Mouse (Mus musculus): ENCODE data around the gene Mtg1. TPM values are rescaled to one million over a fixed set of nuclear protein-coding genes. Genes with fewer than 3 reads are reported as not detected.

Mtg1 gene
- polyA plus RNA-seq, 1 experiment from 2014 or later, result 28.9 TPM

GRCm38 (mm10) chr7:140170863-140171262 lies 33.5 kb downstream of the Mtg1 start:
- Histone ChIP-seq H3K4me1 (no peaks in the 10 kb centered on the region), H3K4me3 (replicated peaks) (no peak overlapping the region), H3K27ac (no peak overlapping the region), H3K9ac (no peak overlapping the region), H3K4me2 (no peak overlapping the region), H3K27me3 (no peaks in the 10 kb centered on the region), H3K9me3 (no peaks in the 10 kb centered on the region), H3K36me3 (replicated peaks) (no peaks in the 10 kb centered on the region)
- ATAC-seq (ENCODE audit: low FRiP score), result no peak
- WGBS, result 94% methylated on average over 3 of the region's 3 CpGs

GRCm38 (mm10) chr7:140172936-140173335 lies 35.6 kb downstream of the Mtg1 start, which contains the start of gene Olfr523:
Olfr523 (plus strand) TSS chr7:140173217.
- Histone ChIP-seq H3K36me3 (replicated peaks) (no peaks in the 10 kb centered on the region), H3K9me3 (no peaks in the 10 kb centered on the region), H3K4me2 (no peak within 1 kb of the TSS), H3K4me3 (replicated peaks) (no peak within 1 kb of the TSS), H3K9ac (no peak within 1 kb of the TSS), H3K27ac (no peak within 1 kb of the TSS), H3K27me3 (no peaks in the 10 kb centered on the region), H3K4me1 (no peaks in the 10 kb centered on the region)
- no peak for ATAC-seq (ENCODE audit: low FRiP score)
- 58% methylated on average over 1 of the region's 1 CpGs for WGBS

GRCm38 (mm10) chr7:140179176-140179575 lies 41.8 kb downstream of the Mtg1 start:
- 88% methylated on average over 2 of the region's 2 CpGs for WGBS
- H3K4me3 ChIP-seq (replicated peaks), result no peak overlapping the region
- no peaks in the 10 kb centered on the region for H3K27me3 ChIP-seq
- H3K4me1 ChIP-seq, result no peaks in the 10 kb centered on the region
- ATAC-seq (ENCODE audit: low FRiP score), result no peak
- H3K4me2 ChIP-seq, result no peak overlapping the region
- no peaks in the 10 kb centered on the region for H3K9me3 ChIP-seq
- H3K9ac ChIP-seq, result no peak overlapping the region
- H3K36me3 ChIP-seq (replicated peaks), result no peaks in the 10 kb centered on the region
- no peak overlapping the region for H3K27ac ChIP-seq

GRCm38 (mm10) chr7:140180692-140181091 lies 43.3 kb downstream of the Mtg1 start:
- Histone ChIP-seq H3K27me3 (no peaks in the 10 kb centered on the region), H3K9me3 (no peaks in the 10 kb centered on the region), H3K9ac (no peak overlapping the region), H3K4me2 (no peak overlapping the region), H3K36me3 (replicated peaks) (no peaks in the 10 kb centered on the region), H3K4me1 (no peaks in the 10 kb centered on the region), H3K4me3 (replicated peaks) (no peak overlapping the region), H3K27ac (no peak overlapping the region)
- ATAC-seq (ENCODE audit: low FRiP score), result no peak
- WGBS, result 89% methylated on average over 2 of the region's 2 CpGs

- no peak overlapping the region for H3K9ac ChIP-seq
- H3K27me3 ChIP-seq, result no peaks in the 10 kb centered on the region
- no peak overlapping the region for H3K4me2 ChIP-seq
- no peaks in the 10 kb centered on the region for H3K36me3 ChIP-seq (replicated peaks)
- no peak overlapping the region for H3K4me3 ChIP-seq (replicated peaks)
- H3K9me3 ChIP-seq, result no peaks in the 10 kb centered on the region
- 85% methylated on average over 4 of the region's 4 CpGs for WGBS
- no peak overlapping the region for H3K27ac ChIP-seq
- H3K4me1 ChIP-seq, result no peaks in the 10 kb centered on the region
- ATAC-seq (ENCODE audit: low FRiP score), result no peak
These were observed 46.8 kb downstream of the Mtg1 start for GRCm38 (mm10) chr7:140184206-140184605.

- no peak overlapping the region for H3K27ac ChIP-seq
- no peaks in the 10 kb centered on the region for H3K4me1 ChIP-seq
- H3K9ac ChIP-seq, result no peak overlapping the region
- WGBS, result 58% methylated on average over 18 of the region's 18 CpGs
- no peaks in the 10 kb centered on the region for H3K36me3 ChIP-seq (replicated peaks)
- H3K4me2 ChIP-seq, result no peak overlapping the region
- H3K9me3 ChIP-seq, result no peaks in the 10 kb centered on the region
- ATAC-seq (ENCODE audit: low FRiP score), result no peak
- no peak overlapping the region for H3K4me3 ChIP-seq (replicated peaks)
- no peaks in the 10 kb centered on the region for H3K27me3 ChIP-seq
These were observed 49.6 kb downstream of the Mtg1 start for GRCm38 (mm10) chr7:140186646-140187620.

- H3K4me1 ChIP-seq, result no peaks in the 10 kb centered on the region
- H3K4me2 ChIP-seq, result no peak overlapping the region
- no peak overlapping the region for H3K27ac ChIP-seq
- H3K4me3 ChIP-seq (replicated peaks), result no peak overlapping the region
- H3K27me3 ChIP-seq, result no peaks in the 10 kb centered on the region
- no peaks in the 10 kb centered on the region for H3K36me3 ChIP-seq (replicated peaks)
- no peak overlapping the region for H3K9ac ChIP-seq
- ATAC-seq (ENCODE audit: low FRiP score), result no peak
- H3K9me3 ChIP-seq, result no peaks in the 10 kb centered on the region
- 78% methylated on average over 7 of the region's 7 CpGs for WGBS
These were observed 50.5 kb downstream of the Mtg1 start for GRCm38 (mm10) chr7:140187721-140188390.

GRCm38 (mm10) chr7:140188391-140189328 lies 51.3 kb downstream of the Mtg1 start:
- no peak overlapping the region for H3K4me2 ChIP-seq
- no peak for ATAC-seq (ENCODE audit: low FRiP score)
- H3K4me3 ChIP-seq (replicated peaks), result no peak overlapping the region
- no peaks in the 10 kb centered on the region for H3K36me3 ChIP-seq (replicated peaks)
- no peaks in the 10 kb centered on the region for H3K9me3 ChIP-seq
- H3K9ac ChIP-seq, result no peak overlapping the region
- no peaks in the 10 kb centered on the region for H3K27me3 ChIP-seq
- H3K27ac ChIP-seq, result no peak overlapping the region
- no peaks in the 10 kb centered on the region for H3K4me1 ChIP-seq
- WGBS, result 64% methylated on average over 4 of the region's 4 CpGs

GRCm38 (mm10) chr7:140190435-140190834 lies 53.1 kb downstream of the Mtg1 start:
- Histone ChIP-seq H3K9ac (no peak overlapping the region), H3K4me1 (no peaks in the 10 kb centered on the region), H3K36me3 (replicated peaks) (no peaks in the 10 kb centered on the region), H3K27ac (no peak overlapping the region), H3K4me3 (replicated peaks) (no peak overlapping the region), H3K4me2 (no peak overlapping the region), H3K27me3 (no peaks in the 10 kb centered on the region), H3K9me3 (no peaks in the 10 kb centered on the region)
- no peak for ATAC-seq (ENCODE audit: low FRiP score)
- WGBS, result 77% methylated on average over 1 of the region's 1 CpGs

GRCm38 (mm10) chr7:140192445-140192844 lies 55.1 kb downstream of the Mtg1 start:
- Histone ChIP-seq H3K9ac (no peak overlapping the region), H3K36me3 (replicated peaks) (no peaks in the 10 kb centered on the region), H3K27ac (no peak overlapping the region), H3K9me3 (no peaks in the 10 kb centered on the region), H3K4me3 (replicated peaks) (no peak overlapping the region), H3K27me3 (no peaks in the 10 kb centered on the region), H3K4me2 (no peak overlapping the region), H3K4me1 (no peaks in the 10 kb centered on the region)
- WGBS, result 58% methylated on average over 2 of the region's 2 CpGs
- ATAC-seq (ENCODE audit: low FRiP score), result no peak

- ATAC-seq (ENCODE audit: low FRiP score), result no peak
- 83% methylated on average over 2 of the region's 2 CpGs for WGBS
- no peak overlapping the region for H3K9ac ChIP-seq
These were observed 55.5 kb downstream of the Mtg1 start for GRCm38 (mm10) chr7:140192851-140193250.

GRCm38 (mm10) chr7:140194031-140194430 lies 56.7 kb downstream of the Mtg1 start:
- Histone ChIP-seq H3K9ac (no peak overlapping the region), H3K4me1 (no peaks in the 10 kb centered on the region), H3K4me3 (replicated peaks) (no peak overlapping the region), H3K36me3 (replicated peaks) (no peaks in the 10 kb centered on the region), H3K4me2 (no peak overlapping the region), H3K27ac (no peak overlapping the region), H3K9me3 (no peaks in the 10 kb centered on the region), H3K27me3 (no peaks in the 10 kb centered on the region)
- 95% methylated on average over 4 of the region's 4 CpGs for WGBS
- ATAC-seq (ENCODE audit: low FRiP score), result no peak

More at GRCm38 (mm10) chr7:140192851-140193250, 55.5 kb downstream of the Mtg1 start:
- no peak overlapping the region for H3K27ac ChIP-seq
- no peaks in the 10 kb centered on the region for H3K27me3 ChIP-seq
- H3K4me3 ChIP-seq (replicated peaks), result no peak overlapping the region
- H3K9me3 ChIP-seq, result no peaks in the 10 kb centered on the region
- H3K4me1 ChIP-seq, result no peaks in the 10 kb centered on the region
- H3K36me3 ChIP-seq (replicated peaks), result no peaks in the 10 kb centered on the region
- no peak overlapping the region for H3K4me2 ChIP-seq

Measured in forebrain, embryonic 12.5 days (tissue).